Mouse (Mus musculus): ENCODE measurements around the gene Ppp2r5b. TPM values are rescaled to one million over a fixed set of nuclear protein-coding genes. Genes with fewer than 3 reads are reported as not detected.

Gene Ppp2r5b
- polyA plus RNA-seq, 1 experiment = 25.3 TPM

- TF ChIP-seq MYOG (IDR thresholded peaks at IDR 0.05; ENCODE audit: control insufficient read depth, extremely low read depth, insufficient read length) (no peak), MAX (IDR thresholded peaks at IDR 0.05) (no peak), MYOD1 (IDR thresholded peaks at IDR 0.05; ENCODE audit: control insufficient read depth, insufficient read length, low read depth) (no peak), CTCF (IDR thresholded peaks at IDR 0.05; ENCODE audit: control insufficient read depth, insufficient read depth, insufficient read length) (no peak), CEBPB (IDR thresholded peaks at IDR 0.05; ENCODE audit: low read depth) (no peak), FOSL1 (IDR thresholded peaks at IDR 0.05; ENCODE audit: insufficient read depth, low read length, poor library complexity, severe bottlenecking) (no peak), USF1 (IDR thresholded peaks at IDR 0.05; ENCODE audit: low read depth) (no peak)
- no peaks in the 10 kb centered on the region for H3K27me3 ChIP-seq (ENCODE audit: control insufficient read depth, insufficient read depth, insufficient read length)
- peaks cover 16% of the 10 kb centered on the region for H3K79me2 ChIP-seq (ENCODE audit: control insufficient read depth, insufficient read depth)
- no peak overlapping the region for H3K4me3 ChIP-seq (ENCODE audit: insufficient read depth, poor library complexity, severe bottlenecking)
- H3ac ChIP-seq (ENCODE audit: control insufficient read depth, insufficient read length, low read depth) = no peak overlapping the region
- H3K79me3 ChIP-seq (ENCODE audit: low read depth) = peaks cover 3% of the 10 kb centered on the region
- H3K36me3 ChIP-seq (ENCODE audit: control insufficient read depth, insufficient read depth) = peaks cover 13% of the 10 kb centered on the region
Observed at GRCm38 (mm10) chr19:6243226-6243625, 7.6 kb upstream of the Ppp2r5b start.

GRCm38 (mm10) chr19:6242281-6242680, 6.6 kb upstream of the Ppp2r5b start:
- Histone ChIP-seq H3K36me3 (ENCODE audit: control insufficient read depth, insufficient read depth) (peaks cover 7% of the 10 kb centered on the region), H3K79me3 (ENCODE audit: low read depth) (peaks cover 3% of the 10 kb centered on the region), H3K79me2 (ENCODE audit: control insufficient read depth, insufficient read depth) (peaks cover 16% of the 10 kb centered on the region), H3K27me3 (ENCODE audit: control insufficient read depth, insufficient read depth, insufficient read length) (no peaks in the 10 kb centered on the region), H3K4me3 (ENCODE audit: insufficient read depth, poor library complexity, severe bottlenecking) (peak overlapping the region; percentile 79), H3ac (ENCODE audit: control insufficient read depth, insufficient read length, low read depth) (peak overlapping the region; percentile 43)
- TF ChIP-seq CTCF (IDR thresholded peaks at IDR 0.05; ENCODE audit: control insufficient read depth, insufficient read depth, insufficient read length) (no peak), MYOD1 (IDR thresholded peaks at IDR 0.05; ENCODE audit: control insufficient read depth, insufficient read length, low read depth) (no peak), CEBPB (IDR thresholded peaks at IDR 0.05; ENCODE audit: low read depth) (no peak), MAX (IDR thresholded peaks at IDR 0.05) (peak; percentile 87), FOSL1 (IDR thresholded peaks at IDR 0.05; ENCODE audit: insufficient read depth, low read length, poor library complexity, severe bottlenecking) (no peak), MYOG (IDR thresholded peaks at IDR 0.05; ENCODE audit: control insufficient read depth, extremely low read depth, insufficient read length) (no peak)

- no peaks in the 10 kb centered on the region for H3K27me3 ChIP-seq (ENCODE audit: control insufficient read depth, insufficient read depth, insufficient read length)
- peaks cover 3% of the 10 kb centered on the region for H3K79me3 ChIP-seq (ENCODE audit: low read depth)
- no peak for TF ChIP-seq MAX (IDR thresholded peaks at IDR 0.05)
- no peak for TF ChIP-seq FOSL1 (IDR thresholded peaks at IDR 0.05; ENCODE audit: insufficient read depth, low read length, poor library complexity, severe bottlenecking)
- TF ChIP-seq USF1 (IDR thresholded peaks at IDR 0.05; ENCODE audit: low read depth) = no peak
- TF ChIP-seq CEBPB (IDR thresholded peaks at IDR 0.05; ENCODE audit: low read depth) = no peak
- TF ChIP-seq CTCF (IDR thresholded peaks at IDR 0.05; ENCODE audit: control insufficient read depth, insufficient read depth, insufficient read length) = no peak
- no peak for TF ChIP-seq MYOD1 (IDR thresholded peaks at IDR 0.05; ENCODE audit: control insufficient read depth, insufficient read length, low read depth)
- TF ChIP-seq MYOG (IDR thresholded peaks at IDR 0.05; ENCODE audit: control insufficient read depth, extremely low read depth, insufficient read length) = no peak
- peaks cover 3% of the 10 kb centered on the region for H3K36me3 ChIP-seq (ENCODE audit: control insufficient read depth, insufficient read depth)
- peak within 1 kb of the TSS; percentile 66 for H3ac ChIP-seq (ENCODE audit: control insufficient read depth, insufficient read length, low read depth)
- H3K79me2 ChIP-seq (ENCODE audit: control insufficient read depth, insufficient read depth) = peaks cover 16% of the 10 kb centered on the region
- H3K4me3 ChIP-seq (ENCODE audit: insufficient read depth, poor library complexity, severe bottlenecking) = peak within 1 kb of the TSS; percentile 79
Observed at GRCm38 (mm10) chr19:6241274-6242107, 5.8 kb upstream of the Ppp2r5b start, which contains the start of gene Atg2a. Atg2a (plus strand) TSS chr19:6241668.

- TF ChIP-seq FOSL1 (IDR thresholded peaks at IDR 0.05; ENCODE audit: insufficient read depth, low read length, poor library complexity, severe bottlenecking) (no peak), CEBPB (IDR thresholded peaks at IDR 0.05; ENCODE audit: low read depth) (no peak), MAX (IDR thresholded peaks at IDR 0.05) (no peak), MYOG (IDR thresholded peaks at IDR 0.05; ENCODE audit: control insufficient read depth, extremely low read depth, insufficient read length) (no peak), CTCF (IDR thresholded peaks at IDR 0.05; ENCODE audit: control insufficient read depth, insufficient read depth, insufficient read length) (no peak), USF1 (IDR thresholded peaks at IDR 0.05; ENCODE audit: low read depth) (no peak), MYOD1 (IDR thresholded peaks at IDR 0.05; ENCODE audit: control insufficient read depth, insufficient read length, low read depth) (no peak)
- Histone ChIP-seq H3K79me3 (ENCODE audit: low read depth) (peaks cover 3% of the 10 kb centered on the region), H3K27me3 (ENCODE audit: control insufficient read depth, insufficient read depth, insufficient read length) (no peaks in the 10 kb centered on the region), H3K79me2 (ENCODE audit: control insufficient read depth, insufficient read depth) (peaks cover 16% of the 10 kb centered on the region), H3K4me3 (ENCODE audit: insufficient read depth, poor library complexity, severe bottlenecking) (no peak overlapping the region), H3ac (ENCODE audit: control insufficient read depth, insufficient read length, low read depth) (no peak overlapping the region), H3K36me3 (ENCODE audit: control insufficient read depth, insufficient read depth) (peaks cover under 1% of the 10 kb centered on the region)
Observed at GRCm38 (mm10) chr19:6240725-6241124, 5.1 kb upstream of the Ppp2r5b start.

GRCm38 (mm10) chr19:6240136-6240535, 4.5 kb upstream of the Ppp2r5b start:
- no peak for TF ChIP-seq USF1 (IDR thresholded peaks at IDR 0.05; ENCODE audit: low read depth)
- H3K27me3 ChIP-seq (ENCODE audit: control insufficient read depth, insufficient read depth, insufficient read length) = no peaks in the 10 kb centered on the region
- H3ac ChIP-seq (ENCODE audit: control insufficient read depth, insufficient read length, low read depth) = no peak overlapping the region

More at GRCm38 (mm10) chr19:6240136-6240535, 4.5 kb upstream of the Ppp2r5b start:
- Histone ChIP-seq H3K36me3 (ENCODE audit: control insufficient read depth, insufficient read depth) (no peaks in the 10 kb centered on the region), H3K79me2 (ENCODE audit: control insufficient read depth, insufficient read depth) (peaks cover 19% of the 10 kb centered on the region), H3K79me3 (ENCODE audit: low read depth) (peaks cover 3% of the 10 kb centered on the region), H3K4me3 (ENCODE audit: insufficient read depth, poor library complexity, severe bottlenecking) (no peak overlapping the region)

Data from C2C12 (cell line).